Mouse (Mus musculus): Measurements from ENCODE around the gene Aatf. TPM values are rescaled to one million over a fixed set of nuclear protein-coding genes. Genes with fewer than 3 reads are reported as not detected.

The Aatf gene
- polyA plus RNA-seq, 1 experiment from 2014 or later: 51.5 TPM

DNA sequence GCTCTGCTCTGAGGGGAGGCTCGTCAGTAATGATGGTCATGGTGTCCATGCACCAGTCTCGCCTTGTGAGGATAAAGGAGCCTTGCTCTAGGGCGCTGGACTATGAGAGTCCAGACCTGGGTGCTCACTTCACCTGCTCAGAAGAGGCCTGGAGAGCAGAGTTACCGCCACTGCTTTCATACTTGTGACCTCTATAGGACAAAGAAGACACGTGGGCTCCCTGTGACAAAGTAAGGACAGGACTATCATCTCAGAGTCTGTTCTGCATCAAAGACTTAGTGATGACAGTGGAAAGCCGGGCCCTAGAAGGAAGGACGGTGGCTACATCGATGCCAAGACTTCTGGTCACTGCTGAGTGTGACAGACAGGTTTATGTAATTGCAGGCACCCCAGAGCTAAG, 122.2 kb downstream of the Aatf start:
- Histone ChIP-seq H3K4me1 (0 out of 2 replicates have a peak, but pooled peaks cover 4% of the 10 kb centered on the region), H3K36me3 (peaks cover 28% of the 10 kb centered on the region), H3K27ac (no peak overlapping the region), H3K27me3 (no peaks in the 10 kb centered on the region), H3K9ac (no peak overlapping the region), H3K4me2 (no peak overlapping the region), H3K9me3 (no peaks in the 10 kb centered on the region), H3K4me3 (no peak overlapping the region)
- 80% methylated on average over 8 of the region's 8 CpGs for WGBS
- no peak for ATAC-seq (ENCODE audit: insufficient number of reproducible peaks, low FRiP score, low TSS enrichment, low read depth)

DNA sequence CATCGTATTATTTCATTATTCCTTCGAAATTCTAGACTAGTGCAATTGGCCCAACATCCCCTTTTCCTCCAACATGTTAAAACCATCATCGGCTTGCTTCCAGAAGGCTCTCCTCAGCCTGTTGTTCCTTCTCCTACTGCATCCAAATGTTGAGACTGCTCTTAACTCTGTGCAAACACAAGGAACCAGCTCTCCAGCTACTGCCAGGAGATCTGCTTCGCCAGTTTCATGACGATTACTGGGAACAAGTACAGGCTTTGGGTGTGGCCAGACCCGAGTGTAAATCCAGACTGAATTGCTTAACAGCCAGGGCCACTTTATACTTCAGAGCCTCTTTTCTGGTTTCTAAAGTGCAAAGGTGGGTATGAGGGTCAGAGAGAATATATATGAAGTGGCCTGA, 124.0 kb downstream of the Aatf start:
- Histone ChIP-seq H3K4me2 (no peak overlapping the region), H3K9me3 (no peaks in the 10 kb centered on the region), H3K4me3 (no peak overlapping the region), H3K9ac (no peak overlapping the region), H3K36me3 (peaks cover 33% of the 10 kb centered on the region), H3K27ac (no peak overlapping the region), H3K27me3 (no peaks in the 10 kb centered on the region), H3K4me1 (0 out of 2 replicates have a peak, but pooled peaks cover 4% of the 10 kb centered on the region)
- no peak for ATAC-seq (ENCODE audit: insufficient number of reproducible peaks, low FRiP score, low TSS enrichment, low read depth)
- WGBS: 66% methylated on average over 6 of the region's 6 CpGs

DNA sequence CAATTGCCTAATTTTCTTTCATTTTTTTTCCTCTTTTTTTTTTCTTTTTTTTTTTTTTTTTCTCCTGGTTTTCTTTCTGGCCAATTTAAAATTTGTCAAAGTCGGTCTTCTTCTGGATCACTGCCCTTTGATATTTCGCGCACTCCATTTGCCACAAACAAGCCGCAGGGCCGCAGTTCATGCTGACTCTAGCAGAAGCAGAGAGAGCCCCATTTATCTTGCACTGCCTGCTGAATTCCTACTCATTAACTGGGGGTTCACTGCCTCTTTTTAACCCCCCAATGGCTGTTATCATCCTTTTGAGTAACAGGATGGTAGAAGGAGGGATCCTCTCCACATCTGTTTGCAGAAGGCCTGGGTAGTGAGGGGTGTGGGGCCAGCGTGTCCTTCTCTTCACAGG, 129.4 kb downstream of the Aatf start:
- no peaks in the 10 kb centered on the region for H3K9me3 ChIP-seq
- no peak overlapping the region for H3K9ac ChIP-seq
- H3K4me2 ChIP-seq: no peak overlapping the region
- ATAC-seq (ENCODE audit: insufficient number of reproducible peaks, low FRiP score, low TSS enrichment, low read depth): no peak
- 88% methylated on average over 6 of the region's 6 CpGs for WGBS
- H3K4me3 ChIP-seq: no peak overlapping the region
- H3K4me1 ChIP-seq: 0 out of 2 replicates have a peak, but pooled peaks cover under 1% of the 10 kb centered on the region
- no peak overlapping the region for H3K27ac ChIP-seq
- no peaks in the 10 kb centered on the region for H3K27me3 ChIP-seq
- H3K36me3 ChIP-seq: peaks cover 34% of the 10 kb centered on the region

DNA sequence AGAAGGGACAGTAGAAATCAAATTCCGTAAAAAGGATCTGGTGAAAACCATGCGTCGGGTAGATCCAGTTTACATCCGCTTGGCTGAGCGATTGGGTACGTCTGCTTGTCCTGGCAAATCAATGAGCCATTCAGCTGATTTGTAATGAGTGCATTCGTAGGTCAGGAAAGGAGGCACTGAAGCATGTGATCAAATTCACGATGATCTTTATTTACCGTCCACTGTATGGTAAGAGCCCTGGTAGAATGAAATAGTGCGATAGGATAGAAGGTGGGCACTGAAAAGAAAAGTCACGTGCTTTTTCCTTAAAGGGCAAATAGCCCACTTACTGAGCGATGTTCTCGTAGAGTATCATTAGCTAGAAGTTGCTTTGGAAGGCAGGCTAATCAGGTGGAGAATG, 130.9 kb downstream of the Aatf start:
- H3K36me3 ChIP-seq: peaks cover 29% of the 10 kb centered on the region
- no peak overlapping the region for H3K4me3 ChIP-seq
- H3K9me3 ChIP-seq: no peaks in the 10 kb centered on the region
- H3K4me1 ChIP-seq: no peaks in the 10 kb centered on the region
- no peak for ATAC-seq (ENCODE audit: insufficient number of reproducible peaks, low FRiP score, low TSS enrichment, low read depth)
- no peak overlapping the region for H3K27ac ChIP-seq
- 92% methylated on average over 13 of the region's 13 CpGs for WGBS
- H3K9ac ChIP-seq: no peak overlapping the region
- H3K27me3 ChIP-seq: no peaks in the 10 kb centered on the region
- no peak overlapping the region for H3K4me2 ChIP-seq

DNA sequence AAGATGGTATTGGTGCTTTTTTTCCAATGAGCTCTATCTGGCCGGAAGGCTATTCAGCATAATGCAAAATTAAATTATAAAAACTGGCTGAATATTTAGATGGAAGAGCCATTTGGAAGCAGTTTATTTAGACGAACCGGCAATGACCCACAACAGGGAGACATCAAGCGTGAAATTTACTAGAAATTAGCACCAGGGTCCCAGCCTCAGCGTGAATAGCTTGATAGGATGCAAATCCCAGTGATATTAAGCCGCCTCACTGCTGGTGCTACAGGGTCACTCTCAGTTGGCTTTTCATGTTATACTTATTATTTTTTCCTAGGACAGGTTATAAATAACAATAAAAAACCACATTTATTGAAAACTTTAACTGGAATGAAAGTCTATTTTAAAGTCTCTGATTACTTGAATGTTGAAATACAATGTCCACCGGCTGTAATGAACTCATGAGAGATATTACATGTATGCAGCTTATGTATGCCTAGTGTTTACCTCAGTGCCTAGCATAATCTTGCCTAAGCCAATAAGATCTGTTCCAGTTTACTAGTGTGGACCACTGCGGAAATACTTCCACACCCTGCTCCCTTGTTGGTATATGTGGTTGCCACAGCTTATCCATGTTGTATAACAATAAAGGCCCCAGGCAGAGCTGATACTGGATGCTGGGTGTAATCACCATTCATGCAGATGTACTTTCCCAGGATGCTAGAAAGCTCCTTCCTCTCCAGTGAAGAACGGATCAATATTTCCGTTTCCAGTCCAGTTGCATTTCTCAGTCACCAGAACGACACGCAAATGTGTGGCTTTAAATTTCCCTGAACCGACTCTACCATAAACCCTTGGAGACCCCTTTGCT, 136.6 kb downstream of the Aatf start:
- 88% methylated on average over 13 of the region's 13 CpGs for WGBS
- Histone ChIP-seq H3K36me3 (peaks cover 23% of the 10 kb centered on the region), H3K27ac (no peak overlapping the region), H3K27me3 (no peaks in the 10 kb centered on the region), H3K4me3 (no peak overlapping the region), H3K9ac (no peak overlapping the region), H3K9me3 (no peaks in the 10 kb centered on the region), H3K4me1 (no peaks in the 10 kb centered on the region), H3K4me2 (no peak overlapping the region)
- ATAC-seq (ENCODE audit: insufficient number of reproducible peaks, low FRiP score, low TSS enrichment, low read depth): no peak

DNA sequence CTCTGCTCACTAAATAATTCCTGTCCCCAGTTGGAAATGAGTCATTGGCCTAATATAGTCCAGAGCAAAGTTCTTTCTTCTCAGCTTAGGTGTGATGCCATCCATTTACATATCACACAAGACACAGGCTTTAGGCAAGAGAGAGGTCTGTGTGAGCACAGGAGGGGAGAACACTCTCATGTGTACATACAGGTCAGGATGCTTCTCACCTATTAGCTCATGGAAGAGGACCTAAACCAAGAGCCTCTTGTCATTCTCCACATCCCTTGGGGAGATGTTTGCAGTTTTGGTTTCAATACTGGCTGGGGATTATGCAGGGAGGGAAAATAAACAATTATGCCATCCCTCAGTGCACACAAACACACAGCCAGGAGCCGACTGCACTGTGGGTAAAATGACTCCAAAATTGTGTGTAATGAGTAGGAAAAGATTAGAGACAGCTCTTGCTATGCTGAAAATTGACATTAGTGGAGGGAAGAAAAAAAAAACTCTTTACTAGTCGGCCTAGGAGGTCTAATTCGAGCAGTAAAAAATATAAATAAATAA, 137.3 kb downstream of the Aatf start:
- H3K27ac ChIP-seq: no peak overlapping the region
- no peak overlapping the region for H3K4me2 ChIP-seq
- WGBS: 68% methylated on average over 3 of the region's 3 CpGs
- H3K9ac ChIP-seq: no peak overlapping the region
- no peaks in the 10 kb centered on the region for H3K27me3 ChIP-seq
- peaks cover 15% of the 10 kb centered on the region for H3K36me3 ChIP-seq
- ATAC-seq (ENCODE audit: insufficient number of reproducible peaks, low FRiP score, low TSS enrichment, low read depth): no peak
- H3K4me3 ChIP-seq: no peak overlapping the region
- no peaks in the 10 kb centered on the region for H3K9me3 ChIP-seq
- H3K4me1 ChIP-seq: no peaks in the 10 kb centered on the region

DNA sequence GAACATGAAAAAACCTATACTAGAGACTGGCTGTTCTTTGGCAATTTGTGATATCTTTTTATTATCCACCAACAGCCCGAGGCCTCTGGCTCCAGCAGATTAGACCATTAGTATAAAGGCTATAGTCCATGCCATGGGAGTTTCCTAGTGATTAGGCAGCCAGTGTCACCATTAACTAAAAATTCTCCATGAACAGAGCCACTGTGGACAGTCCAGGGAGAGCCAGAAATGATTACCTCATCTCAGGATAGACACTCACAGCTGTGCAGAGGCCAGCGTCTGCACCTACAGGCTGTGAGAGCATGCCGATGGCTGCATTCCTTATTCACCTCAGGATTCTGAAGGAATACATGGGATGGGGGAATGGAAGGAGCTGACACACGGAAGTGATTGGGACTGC, 140.2 kb downstream of the Aatf start:
- Histone ChIP-seq H3K27me3 (no peaks in the 10 kb centered on the region), H3K36me3 (peaks cover 13% of the 10 kb centered on the region), H3K4me1 (no peaks in the 10 kb centered on the region), H3K27ac (no peak overlapping the region), H3K9ac (no peak overlapping the region), H3K4me3 (no peak overlapping the region), H3K9me3 (no peaks in the 10 kb centered on the region), H3K4me2 (no peak overlapping the region)
- WGBS: 88% methylated on average over 4 of the region's 4 CpGs
- no peak for ATAC-seq (ENCODE audit: insufficient number of reproducible peaks, low FRiP score, low TSS enrichment, low read depth)

Other genes with a start within 250 kb of the Aatf start
- gene Lhx1, start 12.0 kb upstream of the Aatf start, polyA plus RNA-seq (2015; fragmentation: Nextera tagmentation; extraction: Ambion mirVana): 0.09 TPM in 1 of 2 replicates, not detected in the other